Mouse (Mus musculus): ENCODE results near the gene Mrgpre.

Mrgpre gene

GRCm38 (mm10) chr7:143783996-143784829 is at the start of gene Mrgpre:
Gene Mrgpre, minus strand, starts transcription at chr7:143784500.
- peak; percentile 32 to 56 for DNase-seq (ENCODE audit: low spot score in 2 of 2)

DNA sequence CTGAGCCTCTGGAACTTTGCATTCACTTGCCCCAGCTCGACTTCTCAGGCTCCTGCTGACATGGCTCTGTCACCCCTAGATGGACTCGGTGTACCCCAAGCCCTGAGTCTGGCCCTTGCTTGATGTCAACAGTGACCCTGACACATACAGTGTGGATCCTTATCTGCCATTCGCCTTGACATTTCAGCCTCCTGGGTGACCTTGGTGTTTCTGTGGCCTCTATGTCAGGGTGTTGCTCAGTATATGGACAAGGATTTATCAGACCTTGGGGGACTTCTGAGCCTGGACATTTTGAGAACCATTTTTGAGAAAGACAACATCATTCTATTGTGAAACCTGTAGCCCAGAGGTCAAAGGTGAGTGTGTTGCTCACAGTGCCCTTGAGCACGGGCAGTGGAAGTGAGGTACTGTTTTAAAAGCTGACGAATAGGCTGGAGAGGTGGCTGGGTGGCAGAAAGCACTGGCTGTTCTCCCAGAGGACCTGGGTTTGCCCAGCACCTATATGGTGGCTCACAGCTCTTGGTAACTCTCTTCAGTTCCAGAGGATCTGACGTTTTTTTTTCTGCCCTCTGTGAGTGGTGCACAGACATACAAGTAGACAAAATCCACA is 49.4 kb upstream of the Mrgpre start:
- DNase-seq (ENCODE audit: low spot score in 2 of 2): no peak

GRCm38 (mm10) chr7:143832611-143833010 is 48.3 kb upstream of the Mrgpre start:
- no peak for DNase-seq (ENCODE audit: low spot score in 2 of 2)

GRCm38 (mm10) chr7:143832196-143832595 is 47.9 kb upstream of the Mrgpre start:
- no peak for DNase-seq (ENCODE audit: low spot score in 2 of 2)

GRCm38 (mm10) chr7:143830399-143830798 is 46.1 kb upstream of the Mrgpre start:
- DNase-seq (ENCODE audit: low spot score in 2 of 2): no peak

GRCm38 (mm10) chr7:143829504-143830331 is 45.4 kb upstream of the Mrgpre start:
- DNase-seq (ENCODE audit: low spot score in 2 of 2): peak; percentile 81 to 94

DNA sequence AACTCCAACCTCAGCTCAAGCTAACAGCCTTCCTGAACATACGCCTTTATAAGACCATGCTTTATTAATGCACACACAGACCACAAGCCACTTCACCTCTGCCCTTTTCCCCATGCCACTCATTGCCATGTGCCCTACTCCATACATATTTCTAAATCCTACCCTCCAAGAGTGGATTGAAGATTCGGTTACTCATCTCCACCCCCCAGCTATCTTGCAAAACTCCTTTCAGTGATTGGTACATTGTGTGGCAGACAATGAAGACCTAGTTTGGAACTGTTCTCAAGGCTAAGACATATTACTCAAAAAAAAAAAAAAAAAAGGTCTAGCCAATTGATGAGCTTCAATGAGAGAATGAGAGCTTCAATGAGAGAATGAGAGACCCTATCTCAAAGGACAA is 42.7 kb upstream of the Mrgpre start:
- no peak for DNase-seq (ENCODE audit: low spot score in 2 of 2)

DNA sequence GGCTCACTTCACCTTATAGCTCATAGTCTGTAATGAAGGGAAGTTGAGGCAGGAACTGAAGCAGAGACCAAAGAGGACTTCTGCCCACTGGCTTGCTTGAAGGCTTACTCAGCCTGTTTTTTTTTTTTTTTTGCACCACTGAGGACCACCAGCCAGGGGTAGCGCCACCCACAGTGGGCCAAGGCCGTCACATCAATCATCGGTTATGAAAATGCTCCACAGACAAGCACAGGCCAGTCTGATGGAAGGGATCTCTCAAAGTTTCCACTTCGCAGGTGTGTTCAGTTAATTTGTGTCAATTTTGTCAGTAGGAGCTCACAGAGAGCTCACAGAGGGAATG is 38.9 kb upstream of the Mrgpre start:
- no peak for DNase-seq (ENCODE audit: low spot score in 2 of 2)

- peak; percentile 93 to 99 for DNase-seq (ENCODE audit: low spot score in 2 of 2)
Observed at GRCm38 (mm10) chr7:143822375-143823265, 38.3 kb upstream of the Mrgpre start, which contains the start of the genes Nadsyn1 and Dhcr7. Gene Nadsyn1, minus strand, starts transcription at chr7:143822849. Gene Dhcr7, plus strand, starts transcription at chr7:143823145.

GRCm38 (mm10) chr7:143821241-143821640 is 36.9 kb upstream of the Mrgpre start:
- DNase-seq (ENCODE audit: low spot score in 2 of 2): no peak

- no peak for DNase-seq (ENCODE audit: low spot score in 2 of 2)
Observed at GRCm38 (mm10) chr7:143819201-143819600, 34.9 kb upstream of the Mrgpre start.

GRCm38 (mm10) chr7:143808909-143809308 is 24.6 kb upstream of the Mrgpre start:
- peak in 1 of 2 experiments; percentile 55 for DNase-seq (ENCODE audit: low spot score in 2 of 2)

- DNase-seq (ENCODE audit: low spot score in 2 of 2): no peak
Observed at GRCm38 (mm10) chr7:143805199-143805624, 20.9 kb upstream of the Mrgpre start.

GRCm38 (mm10) chr7:143801195-143802065 is 17.1 kb upstream of the Mrgpre start:
- no peak for DNase-seq (ENCODE audit: low spot score in 2 of 2)

GRCm38 (mm10) chr7:143800770-143801169 is 16.5 kb upstream of the Mrgpre start:
- DNase-seq (ENCODE audit: low spot score in 2 of 2): no peak

DNA sequence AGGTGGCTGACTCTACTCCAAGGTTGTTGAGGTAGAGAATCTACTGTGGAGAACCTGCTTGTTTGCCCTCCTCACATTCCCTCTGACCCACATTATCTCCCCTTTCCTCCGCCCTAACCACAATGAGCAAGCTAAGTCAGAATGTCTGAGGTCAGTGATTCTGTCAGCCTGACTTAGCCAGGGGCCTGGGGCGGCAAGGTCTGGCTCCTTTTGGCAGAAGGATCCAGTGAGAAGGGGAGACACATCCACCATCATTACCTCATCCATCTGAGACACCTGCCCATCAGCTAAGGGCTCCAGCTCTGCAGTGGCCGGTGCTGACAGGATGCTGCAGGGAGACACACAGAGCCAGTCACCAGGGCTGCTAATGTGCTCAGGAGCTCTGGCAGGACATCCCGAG is 14.5 kb upstream of the Mrgpre start:
- DNase-seq (ENCODE audit: low spot score in 2 of 2): no peak

DNA sequence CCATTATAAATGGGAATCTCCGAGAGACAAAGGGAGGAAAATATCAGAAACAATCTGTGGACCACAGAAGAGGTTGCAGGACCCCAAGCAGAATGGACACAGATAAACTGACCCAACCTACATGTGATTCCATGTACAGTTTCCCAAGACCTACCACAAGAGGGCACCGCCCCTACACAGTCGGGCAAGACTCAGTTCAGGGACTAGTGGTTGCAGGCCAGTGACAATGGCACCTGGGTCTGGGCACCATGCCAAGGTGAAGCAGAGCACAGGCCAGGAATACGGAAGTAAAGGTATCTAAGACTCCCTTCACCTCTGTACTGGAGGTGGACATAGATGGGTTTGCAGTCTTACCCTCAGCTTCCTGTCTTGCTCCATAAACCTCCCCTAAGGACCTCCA is 8.8 kb upstream of the Mrgpre start:
- DNase-seq (ENCODE audit: low spot score in 2 of 2): peak in 1 of 2 experiments; percentile 65

- DNase-seq (ENCODE audit: low spot score in 2 of 2): no peak
Observed at GRCm38 (mm10) chr7:143792336-143792985, 8.2 kb upstream of the Mrgpre start.

DNA sequence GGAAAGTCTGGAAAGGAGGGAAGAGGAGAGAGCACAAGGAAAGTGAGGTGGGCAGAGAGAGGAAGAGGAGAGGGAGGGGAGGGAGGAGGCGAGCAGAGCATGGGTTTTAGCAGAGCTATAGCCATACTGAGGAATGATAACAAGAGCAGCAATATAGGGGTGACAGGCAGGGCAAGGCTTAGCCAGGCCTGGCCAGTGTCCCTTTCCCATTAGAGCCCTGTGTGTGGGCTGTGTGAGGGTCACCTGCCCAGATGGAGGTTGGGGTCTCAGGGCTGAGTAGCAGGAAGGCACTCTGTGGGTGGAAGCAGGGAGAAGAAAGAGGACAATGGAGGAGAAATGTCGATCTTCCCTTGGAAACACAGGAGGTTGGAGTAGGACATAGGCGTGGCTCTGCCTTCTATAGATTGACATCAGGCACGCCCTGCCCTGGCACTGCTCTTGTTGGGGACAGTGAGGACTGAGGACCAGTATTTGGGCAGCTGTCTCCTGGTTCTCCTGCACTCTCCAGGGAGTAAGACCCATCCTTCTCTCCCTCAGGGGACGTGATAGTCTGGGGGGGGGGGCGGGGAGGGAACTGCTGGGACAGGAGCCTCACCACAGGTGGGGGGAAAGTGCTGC is 813 bp downstream of the Mrgpre start:
- no peak for DNase-seq (ENCODE audit: low spot score in 2 of 2)
